Mouse (Mus musculus) macrophage (primary cell): ENCODE measurements around the gene Traf6. TPM values are rescaled to one million over a fixed set of nuclear protein-coding genes. Genes with fewer than 3 reads are reported as not detected.
A peak's percentile ranks its signal among the peaks of the same experiment; 100 is the strongest.

ENCODE experiments used
- H3K27ac ChIP-seq: fragments of 350-480 bp; formaldehyde crosslinking; 2 replicates; pipeline ENCODE4 v1.9.0; 2021
- H3K36me3 ChIP-seq: fragments of 350-480 bp; formaldehyde crosslinking; 2 replicates; pipeline ENCODE4 v1.9.0; 2021; ENCODE audit errors: inconsistent target
- H3K4me3 ChIP-seq: fragments of 350-480 bp; formaldehyde crosslinking; 2 replicates; pipeline ENCODE4 v1.9.0; 2021; ENCODE audit errors: inconsistent target
- H3K79me2 ChIP-seq: fragments of 350-480 bp; formaldehyde crosslinking; 2 replicates; pipeline ENCODE4 v1.9.0; 2021; ENCODE audit errors: inconsistent target
- WGBS: methylation state at CpG from one replicate; pipeline ENCODE4 v1.1.7; 2026; ENCODE audit warnings: inconsistent platforms; ENCODE audit not compliant: missing documents; 5-methylcytosine and 5-hydroxymethylcytosine counted together
- polyA plus RNA-seq: library from polyadenylated mRNA; stranded (reverse); fragments of 250-400 nt; gene quantifications from 3 replicates; pipeline ENCODE4 v1.2.4, GENCODE M21; 2018; ENCODE audit warnings: inconsistent platforms

The Traf6 gene
- polyA plus RNA-seq, 1 experiment from 2014 or later = 12.8 TPM

DNA sequence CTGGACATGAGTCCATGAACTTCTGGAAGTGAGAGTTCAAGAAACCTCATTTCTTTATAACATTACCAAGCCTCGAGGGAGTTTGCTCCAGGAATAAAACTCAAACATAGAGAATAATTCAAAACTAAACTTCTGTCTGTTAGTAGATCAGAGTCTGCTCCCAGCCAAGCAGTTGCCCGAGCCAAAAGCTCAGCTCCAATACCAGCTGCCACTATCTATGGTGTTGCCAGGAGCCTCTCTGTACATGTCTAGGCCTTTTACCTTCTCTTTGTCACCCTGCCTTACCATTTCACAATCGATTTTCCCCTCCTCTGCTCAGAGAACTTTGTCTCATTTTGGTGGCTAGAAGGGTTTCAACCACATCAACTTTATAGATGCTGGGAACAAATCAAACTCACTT is 4.7 kb upstream of the Traf6 start:
- Histone ChIP-seq H3K27ac (no peak overlapping the region), H3K36me3 (no peaks in the 10 kb centered on the region), H3K79me2 (peaks cover 2% of the 10 kb centered on the region), H3K4me3 (no peak overlapping the region)
- 71% methylated on average over 3 of the region's 3 CpGs for WGBS

- H3K79me2 ChIP-seq = peaks cover 59% of the 10 kb centered on the region
- 2% methylated on average over 15 of the region's 15 CpGs for WGBS
- H3K4me3 ChIP-seq = peak overlapping the region; percentile 84
- H3K27ac ChIP-seq = no peak overlapping the region
- H3K36me3 ChIP-seq = 0 out of 2 replicates have a peak, but pooled peaks cover 3% of the 10 kb centered on the region
Observed at GRCm38 (mm10) chr2:101679164-101679784, 1.0 kb downstream of the Traf6 start.

- peaks cover 36% of the 10 kb centered on the region for H3K36me3 ChIP-seq
- H3K79me2 ChIP-seq = peaks cover 57% of the 10 kb centered on the region
- H3K27ac ChIP-seq = no peak overlapping the region
- no peak overlapping the region for H3K4me3 ChIP-seq
- 94% methylated on average over 12 of the region's 12 CpGs for WGBS
Observed at GRCm38 (mm10) chr2:101684421-101684820, 6.2 kb downstream of the Traf6 start.

DNA sequence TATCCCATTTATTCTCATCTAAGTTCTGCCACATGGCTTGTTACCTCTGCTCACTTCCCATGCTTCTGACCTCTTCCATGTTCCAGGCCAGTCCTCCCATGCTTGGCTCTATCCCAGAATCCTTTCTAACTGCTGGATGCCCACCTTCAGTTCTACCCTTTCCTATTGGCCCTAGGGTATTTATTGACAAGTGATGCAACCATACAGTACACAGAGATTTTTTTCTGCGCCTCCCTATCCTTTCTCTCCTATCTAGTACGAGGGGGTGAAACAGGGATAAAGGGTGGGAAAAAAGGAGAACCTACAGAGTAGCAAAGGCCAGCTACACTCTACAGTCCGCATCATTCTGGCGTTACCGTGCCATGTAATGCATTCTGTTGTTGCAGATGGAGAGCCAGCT is 9.8 kb downstream of the Traf6 start:
- 91% methylated on average over 5 of the region's 5 CpGs for WGBS
- Histone ChIP-seq H3K4me3 (no peak overlapping the region), H3K79me2 (peaks cover 21% of the 10 kb centered on the region), H3K36me3 (peaks cover 66% of the 10 kb centered on the region), H3K27ac (no peak overlapping the region)

DNA sequence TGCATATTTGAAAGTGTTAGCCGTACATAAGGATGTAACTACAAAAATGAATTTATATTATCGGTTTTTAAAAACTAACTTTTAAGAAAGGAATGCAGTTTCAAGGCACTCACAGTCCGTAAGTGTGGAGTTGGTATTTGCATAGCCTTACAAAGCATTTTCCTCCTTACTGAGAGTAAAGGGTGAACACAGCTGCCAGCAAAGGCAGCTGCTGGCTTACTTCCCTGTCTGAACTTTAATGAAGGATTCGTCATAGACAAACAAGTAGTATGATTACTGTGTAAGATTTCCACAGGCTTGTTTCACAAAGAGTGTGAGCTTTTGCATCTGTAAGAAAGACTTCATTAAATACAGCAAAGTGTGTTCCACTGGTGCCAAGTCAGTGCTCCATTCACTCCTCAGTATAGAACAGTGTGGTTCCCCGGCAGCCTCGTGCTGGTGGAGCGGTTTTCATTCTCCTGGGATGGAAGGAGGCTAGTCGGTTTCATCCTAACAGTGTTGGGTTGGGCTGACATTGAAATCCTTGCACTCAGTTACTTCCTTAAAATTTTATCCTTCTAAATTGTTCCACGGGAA is 12.1 kb downstream of the Traf6 start:
- Histone ChIP-seq H3K36me3 (peaks cover 62% of the 10 kb centered on the region), H3K79me2 (0 out of 2 replicates have a peak, but pooled peaks cover 2% of the 10 kb centered on the region)

GRCm38 (mm10) chr2:101693043-101693442 is 14.8 kb downstream of the Traf6 start:
- peaks cover 61% of the 10 kb centered on the region for H3K36me3 ChIP-seq
- peaks cover 7% of the 10 kb centered on the region; the same call in 1 of the 2 replicates for H3K79me2 ChIP-seq
- 80% methylated on average over 4 of the region's 4 CpGs for WGBS
- no peak overlapping the region for H3K27ac ChIP-seq
- H3K4me3 ChIP-seq = no peak overlapping the region

More for the DNA sequence above, 12.1 kb downstream of the Traf6 start:
- WGBS = 93% methylated on average over 9 of the region's 9 CpGs
- Histone ChIP-seq H3K27ac (no peak overlapping the region), H3K4me3 (no peak overlapping the region)

GRCm38 (mm10) chr2:101693577-101694215 is 15.5 kb downstream of the Traf6 start:
- 55% methylated on average over 5 of the region's 5 CpGs for WGBS
- Histone ChIP-seq H3K4me3 (no peak overlapping the region), H3K79me2 (peaks cover 7% of the 10 kb centered on the region; the same call in 1 of the 2 replicates), H3K27ac (no peak overlapping the region), H3K36me3 (peaks cover 54% of the 10 kb centered on the region)

GRCm38 (mm10) chr2:101695584-101695983 is 17.4 kb downstream of the Traf6 start:
- Histone ChIP-seq H3K79me2 (peaks cover 7% of the 10 kb centered on the region; the same call in 1 of the 2 replicates), H3K4me3 (no peak overlapping the region), H3K36me3 (peaks cover 39% of the 10 kb centered on the region), H3K27ac (no peak overlapping the region)
- WGBS = 94% methylated on average over 7 of the region's 7 CpGs

- H3K79me2 ChIP-seq = peaks cover 7% of the 10 kb centered on the region; the same call in 1 of the 2 replicates
- WGBS = 23% methylated on average over 4 of the region's 4 CpGs
- H3K4me3 ChIP-seq = no peak overlapping the region
- peak overlapping the region; percentile 66 for H3K27ac ChIP-seq
- peaks cover 17% of the 10 kb centered on the region; the same call in 1 of the 2 replicates for H3K36me3 ChIP-seq
Observed at GRCm38 (mm10) chr2:101699284-101699683, 21.1 kb downstream of the Traf6 start.

DNA sequence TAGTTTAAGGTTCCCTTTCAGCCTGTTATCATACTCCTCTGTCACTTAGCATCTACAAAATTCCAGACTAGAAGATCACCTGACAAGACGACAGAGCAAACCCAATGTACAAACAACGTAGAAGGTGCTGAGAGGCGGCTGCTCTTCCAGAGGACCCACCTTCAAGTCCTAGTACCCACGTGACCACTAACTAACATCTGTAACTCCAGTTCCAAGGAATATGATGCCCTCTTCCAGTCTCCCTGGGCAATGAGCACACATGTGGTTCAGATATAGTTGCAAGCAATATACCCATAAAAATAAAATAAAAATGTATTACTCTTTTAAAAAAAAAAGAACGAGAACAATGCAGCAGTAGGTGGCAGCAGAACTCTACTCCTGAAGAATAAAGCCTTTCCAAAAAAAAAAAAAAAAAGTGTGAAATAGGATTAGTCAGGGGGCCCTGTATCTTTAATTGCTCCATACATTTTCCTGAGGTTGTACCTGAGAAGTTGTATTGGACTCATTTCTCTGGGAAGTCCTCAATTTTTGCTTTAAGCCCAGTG is 27.8 kb downstream of the Traf6 start:
- WGBS = 64% methylated on average over 5 of the region's 5 CpGs
- H3K4me3 ChIP-seq = no peak overlapping the region
- no peaks in the 10 kb centered on the region for H3K79me2 ChIP-seq
- H3K36me3 ChIP-seq = no peaks in the 10 kb centered on the region
- no peak overlapping the region for H3K27ac ChIP-seq

- H3K27ac ChIP-seq = no peak overlapping the region
- no peaks in the 10 kb centered on the region for H3K79me2 ChIP-seq
- H3K36me3 ChIP-seq = peaks cover 1% of the 10 kb centered on the region; the same call in 1 of the 2 replicates
- 98% methylated on average over 3 of the region's 3 CpGs for WGBS
- no peak overlapping the region for H3K4me3 ChIP-seq
Observed at GRCm38 (mm10) chr2:101711608-101712007, 33.4 kb downstream of the Traf6 start.

GRCm38 (mm10) chr2:101715650-101716323 is 37.6 kb downstream of the Traf6 start:
- Histone ChIP-seq H3K4me3 (no peak overlapping the region), H3K79me2 (no peaks in the 10 kb centered on the region), H3K27ac (no peak overlapping the region), H3K36me3 (peaks cover 13% of the 10 kb centered on the region; the same call in 1 of the 2 replicates)
- 85% methylated on average over 7 of the region's 8 CpGs for WGBS

- Histone ChIP-seq H3K27ac (no peak overlapping the region), H3K36me3 (peaks cover 13% of the 10 kb centered on the region; the same call in 1 of the 2 replicates), H3K79me2 (no peaks in the 10 kb centered on the region), H3K4me3 (no peak overlapping the region)
- 94% methylated on average over 13 of the region's 13 CpGs for WGBS
Observed at GRCm38 (mm10) chr2:101717162-101717561, 38.9 kb downstream of the Traf6 start.

DNA sequence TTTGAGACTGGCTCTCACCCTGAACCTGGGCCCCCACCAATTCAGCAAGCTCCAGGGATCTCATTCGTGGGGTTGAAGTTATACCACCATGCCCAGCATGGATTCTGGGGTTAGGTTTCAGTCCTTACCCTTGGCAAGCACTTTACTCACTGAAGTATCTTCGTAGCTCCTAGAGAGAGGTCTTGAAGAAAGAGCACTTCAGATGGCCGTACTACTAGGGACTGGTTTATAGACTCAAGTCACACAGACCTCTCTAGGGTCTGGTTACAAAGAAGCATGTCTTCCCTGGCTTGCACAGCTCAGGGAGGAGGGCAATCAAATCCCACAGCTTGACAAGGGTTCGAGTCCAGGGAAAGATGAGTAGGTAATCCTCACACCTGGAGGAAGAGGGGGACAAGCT is 43.6 kb downstream of the Traf6 start:
- Histone ChIP-seq H3K36me3 (peaks cover 17% of the 10 kb centered on the region), H3K79me2 (no peaks in the 10 kb centered on the region), H3K4me3 (no peak overlapping the region), H3K27ac (no peak overlapping the region)
- WGBS = 87% methylated on average over 4 of the region's 4 CpGs
